Mouse (Mus musculus) mesoderm, embryonic 11.5 days (tissue): Measurements from ENCODE around the gene Olfr1234.

ENCODE experiments used
- DNase-seq: peaks from one replicate; pipeline ENCODE4 v3.0.0-alpha.2; 2012; ENCODE audit warnings: low read depth, low spot score

Olfr1234 gene

GRCm38 (mm10) chr2:89364765-89365164 is at the start of gene Olfr1234:
TSS of gene Olfr1234 (minus strand) at chr2:89364865.
- no peak for DNase-seq

DNA sequence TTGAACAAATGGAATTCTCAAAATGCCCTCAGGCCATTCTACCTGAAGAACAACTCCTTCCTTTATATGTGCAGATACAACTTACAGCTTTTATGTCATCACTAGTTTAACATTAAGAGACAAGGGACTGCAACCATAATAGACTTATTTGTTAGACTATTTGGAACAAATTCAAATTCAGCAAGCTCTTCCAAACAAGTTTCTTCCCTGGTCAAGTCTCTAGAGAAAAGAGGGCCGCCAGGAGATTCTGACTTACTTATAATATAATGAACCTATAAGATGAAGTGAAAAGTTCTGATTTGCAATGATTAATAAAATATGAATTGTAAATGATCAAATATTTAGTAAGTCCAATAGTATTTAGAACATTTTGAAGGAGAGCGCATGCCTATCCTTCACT is 44.9 kb upstream of the Olfr1234 start, which contains the start of gene Olfr1238:
Olfr1238 (minus strand) TSS at position 101 of the 400 bp plus-strand sequence.
- DNase-seq = no peak

GRCm38 (mm10) chr2:89400882-89401281 is 36.2 kb upstream of the Olfr1234 start:
- no peak for DNase-seq

- DNase-seq = no peak
Measured at GRCm38 (mm10) chr2:89342298-89342697, 22.4 kb downstream of the Olfr1234 start, which contains the start of gene Olfr1233. TSS of gene Olfr1233 (minus strand) at chr2:89342398.

DNA sequence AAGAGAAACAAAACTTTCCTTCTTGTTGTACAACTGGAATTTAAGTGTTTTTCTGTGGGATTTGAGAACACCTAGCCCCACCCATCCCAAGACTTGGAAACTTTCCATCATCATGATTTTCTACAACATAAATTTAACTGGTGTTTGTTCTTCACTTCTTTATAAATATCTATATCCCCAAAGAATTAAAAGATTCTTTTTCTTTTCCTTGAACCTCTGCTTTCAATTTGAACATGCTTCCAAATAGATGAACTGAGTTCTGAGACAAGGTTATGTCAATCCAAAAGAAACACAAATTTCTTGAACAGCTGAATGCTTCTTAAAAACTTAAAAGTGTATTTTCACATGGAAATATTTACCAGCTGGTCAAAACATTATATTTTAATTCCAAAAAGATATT is 35.1 kb downstream of the Olfr1234 start, which contains the start of gene Olfr1232:
Olfr1232 (minus strand) TSS at position 101 of the 400 bp plus-strand sequence.
- no peak for DNase-seq
